Mouse (Mus musculus) embryonic facial prominence, embryonic 14.5 days (tissue): ENCODE data around the gene Pptc7. TPM values are rescaled to one million over a fixed set of nuclear protein-coding genes. Genes with fewer than 3 reads are reported as not detected.

ENCODE experiments used
- ATAC-seq: fragments of 200-750 bp; cut with Nextera tagmentation; 2 replicates; pipeline ENCODE4 v1.8.0; 2017; ENCODE audit warnings: low read depth, moderate number of reproducible peaks, moderate TSS enrichment
- DNase-seq: peaks from one replicate; pipeline ENCODE4 v3.0.0-alpha.2; 2015; ENCODE audit warnings: low spot score
- H3K27ac ChIP-seq: fragments of 300-500 bp; sonication (generic); replicated peaks from 2 replicates; pipeline ENCODE4 v1.5.1; 2014; ENCODE audit warnings: low read depth, mild to moderate bottlenecking, low read length, moderate library complexity
- H3K27me3 ChIP-seq: fragments of 300-500 bp; sonication (generic); replicated peaks from 2 replicates; pipeline ENCODE4 v1.6.1; 2014; ENCODE audit warnings: low read length; ENCODE audit not compliant: control insufficient read depth, insufficient read depth
- H3K36me3 ChIP-seq: fragments of 300-500 bp; sonication (generic); 2 replicates; pipeline ENCODE4 v1.6.1; 2014; ENCODE audit warnings: low read length, mixed read lengths; ENCODE audit not compliant: control insufficient read depth, insufficient read depth
- H3K4me1 ChIP-seq: fragments of 300-500 bp; sonication (generic); 2 replicates; pipeline ENCODE4 v1.6.1; 2014; ENCODE audit warnings: antibody characterized with exemption, low read length; ENCODE audit not compliant: control insufficient read depth, insufficient read depth
- H3K4me2 ChIP-seq: fragments of 300-500 bp; sonication (generic); 2 replicates; pipeline ENCODE4 v1.6.1; 2014; ENCODE audit warnings: low read depth, mild to moderate bottlenecking, low read length, moderate library complexity, mixed read lengths
- H3K4me3 ChIP-seq: fragments of 300-500 bp; sonication (generic); 2 replicates; pipeline ENCODE4 v1.5.1; 2014; ENCODE audit warnings: low read depth, mild to moderate bottlenecking, low read length
- H3K9ac ChIP-seq: fragments of 300-500 bp; sonication (generic); 2 replicates; pipeline ENCODE4 v1.6.1; 2014; ENCODE audit warnings: low read depth, mild to moderate bottlenecking, low read length, moderate library complexity, mixed read lengths
- H3K9me3 ChIP-seq: fragments of 300-500 bp; sonication (generic); 2 replicates; pipeline ENCODE4 v1.6.1; 2016; ENCODE audit warnings: low read length; ENCODE audit not compliant: control insufficient read depth
- WGBS: fragments of 180-500 bp; shearing (Covaris S2); extraction: QIAGEN DNeasy Blood & Tissue Kit; methylation state at CpG from one replicate; pipeline ENCODE4 v1.1.7; 2014; 5-methylcytosine and 5-hydroxymethylcytosine counted together
- polyA plus RNA-seq: library from polyadenylated mRNA; unstranded; fragments of >200 nt; fragmentation: Nextera tagmentation; extraction: Ambion mirVana; gene quantifications from 2 replicates; pipeline ENCODE4 v1.2.1, GENCODE M21; 2014

Gene Pptc7
- polyA plus RNA-seq, 1 experiment from 2014 or later, result 8.1 TPM

DNA sequence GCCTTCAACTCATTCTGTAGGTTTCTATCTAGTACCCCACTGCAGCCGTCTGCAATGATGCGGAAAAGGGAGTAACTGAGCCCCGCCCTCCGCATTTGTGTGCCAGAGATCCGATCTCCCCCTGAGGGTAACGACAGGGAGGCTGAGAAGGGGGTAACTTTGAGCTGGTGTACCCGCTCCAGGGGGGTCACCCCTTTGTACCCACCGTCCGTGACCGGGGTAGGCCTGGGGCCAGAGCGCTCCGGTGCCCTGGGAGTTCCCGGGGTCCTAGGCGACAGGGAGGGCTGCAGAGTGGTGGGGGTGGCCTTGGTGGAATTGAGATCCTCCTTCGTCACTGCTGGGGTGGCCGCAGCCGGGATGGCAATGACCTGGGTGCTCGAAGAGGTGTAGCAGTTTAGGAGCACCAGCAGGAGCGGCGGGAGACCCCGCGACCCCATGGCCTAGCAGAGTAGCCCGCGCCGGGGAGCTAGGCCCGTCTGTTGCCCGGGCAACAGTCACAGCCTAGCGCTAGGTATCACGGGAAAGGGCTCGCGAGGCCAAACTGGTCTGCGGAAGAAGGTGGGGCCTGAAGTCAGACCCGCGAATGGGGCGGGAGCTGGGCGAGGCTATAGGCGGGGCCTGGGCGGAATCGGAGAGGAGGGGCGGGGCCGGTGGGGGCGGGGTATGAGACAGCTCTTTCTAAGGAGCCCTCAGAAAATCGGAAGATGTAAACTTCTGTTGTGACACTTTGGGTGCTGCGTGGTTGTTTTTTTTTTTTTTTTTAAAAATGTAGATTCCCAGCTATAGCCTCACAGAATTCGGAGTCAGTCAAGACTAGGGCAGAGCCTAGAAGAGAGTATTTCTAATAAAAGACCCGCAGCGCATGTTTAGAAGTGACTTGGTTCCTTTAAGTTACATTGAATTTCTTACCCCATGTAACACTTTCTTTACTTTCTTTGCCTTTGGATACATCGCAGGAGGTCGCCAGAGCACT is 19.9 kb upstream of the Pptc7 start, which contains the start of gene Tctn1:
Gene Tctn1 (minus strand): TSS at position 528 of the 973 bp plus-strand sequence.
- H3K27ac ChIP-seq, result peak within 1 kb of the TSS; percentile 35; the same call in 1 of the 2 replicates
- no peaks in the 10 kb centered on the region for H3K4me1 ChIP-seq
- H3K36me3 ChIP-seq, result peaks cover 19% of the 10 kb centered on the region; the same call in 1 of the 2 replicates
- peak within 1 kb of the TSS; percentile 69 for H3K9ac ChIP-seq
- DNase-seq (peak; percentile 98), ATAC-seq (peak; percentile 99)
- WGBS, result 1% methylated on average over 46 of the region's 49 CpGs
- H3K4me2 ChIP-seq, result peak within 1 kb of the TSS; percentile 62
- H3K27me3 ChIP-seq, result no peaks in the 10 kb centered on the region
- H3K9me3 ChIP-seq, result no peaks in the 10 kb centered on the region
- H3K4me3 ChIP-seq, result peak within 1 kb of the TSS; percentile 54

DNA sequence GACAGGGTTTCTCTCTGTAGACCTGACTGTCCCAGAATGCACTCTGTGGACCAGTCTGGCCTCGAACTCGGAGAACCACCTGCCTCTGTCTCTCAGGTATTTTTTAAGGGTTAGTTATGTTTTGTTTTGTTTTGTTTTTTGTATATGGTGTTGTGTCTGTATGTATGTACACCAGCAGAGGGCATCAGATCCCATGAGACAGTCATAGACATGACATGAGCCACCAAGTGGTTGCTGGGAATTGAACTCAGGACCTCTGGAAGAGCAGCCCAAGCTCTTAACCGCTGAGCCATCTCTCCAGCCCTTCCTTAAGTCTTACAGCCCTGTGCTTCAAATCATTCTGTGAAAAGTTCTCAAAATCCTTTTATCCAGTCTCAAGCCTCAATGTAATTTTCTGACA is 19.0 kb upstream of the Pptc7 start:
- no peak overlapping the region for H3K9ac ChIP-seq
- 71% methylated on average over 3 of the region's 3 CpGs for WGBS
- H3K27me3 ChIP-seq, result no peaks in the 10 kb centered on the region
- H3K9me3 ChIP-seq, result no peaks in the 10 kb centered on the region
- no peak overlapping the region for H3K4me3 ChIP-seq
- peaks cover 10% of the 10 kb centered on the region; the same call in 1 of the 2 replicates for H3K36me3 ChIP-seq
- DNase-seq (no peak), ATAC-seq (no peak)
- H3K4me2 ChIP-seq, result peak overlapping the region; percentile 62; the same call in 1 of the 2 replicates
- no peak overlapping the region for H3K27ac ChIP-seq
- no peaks in the 10 kb centered on the region for H3K4me1 ChIP-seq

DNA sequence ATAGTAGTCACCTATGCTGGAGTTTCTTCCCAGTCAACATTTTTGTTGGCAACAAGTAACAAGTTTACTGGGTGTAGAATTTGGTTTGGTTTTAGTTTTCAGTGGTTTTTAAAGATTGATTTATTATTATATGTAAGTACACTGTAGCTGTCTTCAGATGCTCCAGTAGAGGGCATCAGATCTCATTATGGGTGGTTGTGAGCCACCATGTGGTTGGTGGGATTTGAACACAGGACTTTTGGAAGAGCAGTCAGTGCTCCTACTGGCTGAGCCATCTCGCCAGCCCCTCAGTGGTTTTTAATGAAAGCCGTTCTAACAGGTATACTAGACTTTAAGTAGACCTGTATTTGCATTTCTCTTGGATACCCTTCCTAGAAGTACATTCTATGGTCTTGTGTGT is 18.2 kb upstream of the Pptc7 start:
- WGBS, result 92% methylated on average over 2 of the region's 2 CpGs
- ATAC-seq (no peak), DNase-seq (no peak)
- H3K36me3 ChIP-seq, result peaks cover 4% of the 10 kb centered on the region; the same call in 1 of the 2 replicates
- no peak overlapping the region for H3K4me3 ChIP-seq
- no peaks in the 10 kb centered on the region for H3K9me3 ChIP-seq
- H3K4me1 ChIP-seq, result no peaks in the 10 kb centered on the region
- no peaks in the 10 kb centered on the region for H3K27me3 ChIP-seq
- H3K9ac ChIP-seq, result no peak overlapping the region
- H3K27ac ChIP-seq, result no peak overlapping the region
- no peak overlapping the region for H3K4me2 ChIP-seq

DNA sequence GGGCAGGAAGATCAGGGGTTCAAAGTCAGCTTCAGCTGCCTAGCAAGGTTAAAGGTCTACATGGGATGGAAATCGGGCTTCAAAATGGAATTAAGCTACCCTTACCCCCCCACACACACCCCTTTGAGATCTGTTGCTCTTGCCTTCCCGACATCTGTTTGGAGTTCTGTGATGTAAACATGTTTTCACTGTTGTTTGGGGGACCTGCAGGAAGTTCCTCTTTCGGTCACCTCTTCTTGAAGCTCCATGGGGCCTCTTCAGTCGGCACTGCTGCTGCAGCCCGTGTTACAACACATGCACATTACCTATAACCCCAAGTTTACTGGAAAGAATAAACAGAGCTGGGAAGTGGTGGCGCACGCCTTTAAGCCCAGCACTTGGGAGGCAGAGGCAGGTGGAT is 17.0 kb upstream of the Pptc7 start:
- Histone ChIP-seq H3K9ac (no peak overlapping the region), H3K4me1 (no peaks in the 10 kb centered on the region), H3K36me3 (no peaks in the 10 kb centered on the region), H3K27me3 (no peaks in the 10 kb centered on the region), H3K27ac (no peak overlapping the region), H3K9me3 (no peaks in the 10 kb centered on the region), H3K4me3 (no peak overlapping the region), H3K4me2 (no peak overlapping the region)
- DNase-seq (no peak), ATAC-seq (no peak)
- WGBS, result 69% methylated on average over 7 of the region's 7 CpGs

DNA sequence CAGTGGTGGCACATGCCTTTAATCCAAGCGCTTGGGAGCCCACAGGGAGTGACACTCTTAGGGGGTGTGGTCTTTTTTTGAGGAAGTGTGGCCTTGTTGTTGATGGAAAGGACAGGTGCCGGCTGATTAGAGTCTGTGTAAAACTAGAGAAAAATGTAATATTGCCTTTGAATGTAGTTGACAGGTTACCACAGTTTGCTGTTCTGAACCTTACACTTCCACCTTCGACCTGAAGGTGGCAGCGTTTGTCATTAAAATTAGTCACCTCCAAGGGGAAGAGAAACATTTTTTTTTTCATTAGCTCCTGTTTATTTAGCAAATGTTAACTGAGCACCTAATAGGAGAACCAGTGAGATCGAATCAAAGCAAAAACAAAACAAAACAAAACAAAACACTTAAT is 16.3 kb upstream of the Pptc7 start:
- no peak overlapping the region for H3K9ac ChIP-seq
- no peaks in the 10 kb centered on the region for H3K36me3 ChIP-seq
- ATAC-seq, result no peak
- 25% methylated on average over 5 of the region's 5 CpGs for WGBS
- peak; percentile 62 for DNase-seq
- H3K4me3 ChIP-seq, result no peak overlapping the region
- H3K27me3 ChIP-seq, result no peaks in the 10 kb centered on the region
- H3K9me3 ChIP-seq, result no peaks in the 10 kb centered on the region
- H3K4me1 ChIP-seq, result no peaks in the 10 kb centered on the region
- H3K27ac ChIP-seq, result no peak overlapping the region
- H3K4me2 ChIP-seq, result no peak overlapping the region

DNA sequence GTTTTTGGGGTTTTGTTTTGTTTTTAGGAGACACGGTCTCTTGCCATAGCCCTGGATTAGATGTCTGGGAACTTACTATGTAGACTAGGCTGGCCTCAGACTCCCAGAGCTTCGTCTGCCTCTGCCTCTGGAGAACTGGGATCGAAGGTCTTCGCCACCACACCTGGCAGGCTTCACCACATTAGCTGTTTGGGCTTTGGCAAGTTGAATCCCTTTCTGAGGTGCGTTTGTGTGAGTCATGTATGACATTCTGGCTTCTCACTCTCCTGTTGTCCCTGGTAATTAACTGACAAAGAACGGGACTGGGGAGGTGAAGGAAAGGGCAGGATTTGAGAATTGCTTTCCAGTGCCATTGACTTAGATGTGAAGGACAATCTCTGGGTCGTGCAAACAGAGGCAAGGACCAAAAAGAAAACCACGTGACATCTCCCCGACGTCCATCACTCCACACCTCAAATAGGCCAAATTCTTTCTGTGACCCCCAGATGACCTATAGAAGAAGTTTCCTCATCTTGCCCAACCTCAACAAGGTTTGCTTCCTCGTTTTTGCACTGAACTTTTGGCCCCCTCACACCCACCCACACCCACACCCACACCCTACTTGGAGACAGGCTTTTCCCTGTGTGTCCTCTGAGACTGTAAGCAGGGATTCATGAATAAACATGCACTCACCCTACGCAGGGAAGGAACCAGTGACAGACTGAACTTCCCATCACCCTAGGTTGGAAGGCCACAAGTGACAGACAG is 15.1 kb upstream of the Pptc7 start:
- Histone ChIP-seq H3K27me3 (no peaks in the 10 kb centered on the region), H3K4me1 (no peaks in the 10 kb centered on the region), H3K9ac (no peak overlapping the region), H3K9me3 (no peaks in the 10 kb centered on the region), H3K27ac (no peak overlapping the region), H3K36me3 (no peaks in the 10 kb centered on the region), H3K4me3 (no peak overlapping the region), H3K4me2 (no peak overlapping the region)
- ATAC-seq (no peak), DNase-seq (no peak)
- 64% methylated on average over 12 of the region's 12 CpGs for WGBS

DNA sequence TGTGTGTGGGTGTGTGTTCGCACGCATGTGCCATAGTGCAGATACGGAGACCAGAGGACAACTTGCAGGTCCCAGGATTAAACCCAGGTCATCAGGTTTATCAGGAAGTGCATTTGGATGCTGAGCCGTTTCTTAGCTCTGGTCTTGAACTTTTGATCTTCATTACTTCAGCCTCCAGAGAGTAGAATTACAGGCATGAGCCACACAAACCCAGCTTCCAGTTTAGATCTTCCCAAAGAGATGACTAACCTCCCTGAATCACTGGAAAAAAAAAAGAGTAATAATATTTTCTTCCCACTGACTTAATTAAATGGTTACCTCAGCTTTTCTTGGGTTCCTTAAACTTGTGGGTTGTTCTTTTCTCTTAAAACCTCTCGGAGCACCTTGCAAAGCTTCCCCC is 11.3 kb upstream of the Pptc7 start:
- H3K4me1 ChIP-seq, result 0 out of 2 replicates have a peak, but pooled peaks cover 3% of the 10 kb centered on the region
- H3K9me3 ChIP-seq, result no peaks in the 10 kb centered on the region
- H3K4me3 ChIP-seq, result no peak overlapping the region
- H3K36me3 ChIP-seq, result no peaks in the 10 kb centered on the region
- H3K9ac ChIP-seq, result no peak overlapping the region
- ATAC-seq (no peak), DNase-seq (no peak)
- 70% methylated on average over 5 of the region's 5 CpGs for WGBS
- H3K27me3 ChIP-seq, result no peaks in the 10 kb centered on the region
- no peak overlapping the region for H3K4me2 ChIP-seq
- H3K27ac ChIP-seq, result no peak overlapping the region

DNA sequence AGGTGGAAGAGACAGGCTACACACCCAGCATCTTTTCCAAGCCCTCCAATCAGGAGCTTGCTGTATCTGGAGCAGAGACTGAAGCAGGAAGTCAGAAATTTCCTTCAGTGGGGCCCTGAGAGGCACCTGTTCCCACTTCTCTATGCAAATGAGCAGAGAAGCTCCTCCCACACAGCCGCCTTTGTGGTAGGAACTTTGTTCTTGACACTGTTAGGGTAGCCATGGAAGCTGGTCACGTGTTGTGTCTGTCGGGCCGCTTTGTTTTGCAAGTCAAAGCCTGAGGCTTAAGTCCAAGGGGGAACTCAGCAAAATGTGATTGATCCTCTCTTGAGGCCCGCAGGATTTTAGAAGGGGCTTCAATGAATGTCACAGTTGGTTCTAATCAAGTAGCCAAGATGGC is 9.4 kb upstream of the Pptc7 start:
- 25% methylated on average over 5 of the region's 5 CpGs for WGBS
- H3K27ac ChIP-seq, result no peak overlapping the region
- H3K4me1 ChIP-seq, result 0 out of 2 replicates have a peak, but pooled peaks cover 3% of the 10 kb centered on the region
- H3K27me3 ChIP-seq, result no peaks in the 10 kb centered on the region
- no peak overlapping the region for H3K4me3 ChIP-seq
- no peaks in the 10 kb centered on the region for H3K36me3 ChIP-seq
- H3K9ac ChIP-seq, result no peak overlapping the region
- no peaks in the 10 kb centered on the region for H3K9me3 ChIP-seq
- no peak overlapping the region for H3K4me2 ChIP-seq
- DNase-seq (peak; percentile 43), ATAC-seq (no peak)
